Mouse (Mus musculus): ENCODE measurements around the gene Pls3.
"Not testable (repeated sequence)": the region's sequence is repeated elsewhere in the genome, so short reads cannot be mapped to it uniquely, and the experiment has no call there.

Pls3 gene

DNA sequence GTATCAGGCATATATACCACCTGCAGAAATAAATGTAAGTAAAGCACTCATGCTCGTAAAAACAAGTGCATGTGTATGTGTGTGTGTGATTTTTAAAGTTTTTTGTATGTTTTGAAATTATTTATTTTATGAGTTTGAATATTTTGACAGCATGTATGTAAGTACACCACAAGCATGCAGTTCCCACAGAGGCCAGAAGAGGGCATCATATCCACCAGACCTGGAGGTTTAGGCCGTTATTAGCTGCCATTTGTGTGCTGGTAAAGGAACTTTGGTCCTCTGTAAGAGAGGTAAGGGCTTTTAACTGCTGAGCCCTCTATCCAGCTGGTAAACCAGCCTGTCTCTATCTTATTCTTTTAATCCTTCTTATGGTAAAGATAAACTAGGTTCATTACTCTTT lies 97.5 kb downstream of the Pls3 start:
- no peak for DNase-seq (ENCODE audit: low spot score)

DNA sequence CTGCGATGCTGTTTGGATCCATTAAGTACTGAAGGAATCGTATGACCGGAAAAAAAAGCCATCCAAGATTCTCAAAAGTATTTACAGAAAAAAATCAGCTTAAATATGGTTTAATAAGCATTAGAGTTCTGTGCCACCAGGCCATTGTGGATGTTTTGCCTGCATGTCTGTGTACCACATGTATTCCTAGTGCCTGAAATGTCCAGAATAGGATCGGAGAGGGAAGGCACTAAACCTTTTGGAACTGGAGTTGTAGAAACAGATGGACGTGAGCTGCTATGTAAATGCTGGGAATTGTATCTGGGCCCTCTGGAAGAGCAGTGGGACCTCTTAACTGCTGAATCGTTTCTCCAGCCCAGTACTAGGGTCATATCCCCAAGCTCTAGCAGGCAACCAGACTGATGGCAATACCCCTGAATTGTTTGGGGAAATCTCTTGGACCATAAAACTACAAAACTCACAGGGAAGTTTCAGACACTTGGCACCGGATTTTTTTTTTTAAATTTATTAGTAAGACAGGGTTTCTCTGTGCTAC lies 110.1 kb downstream of the Pls3 start:
- DNase-seq (ENCODE audit: low spot score): no peak

DNA sequence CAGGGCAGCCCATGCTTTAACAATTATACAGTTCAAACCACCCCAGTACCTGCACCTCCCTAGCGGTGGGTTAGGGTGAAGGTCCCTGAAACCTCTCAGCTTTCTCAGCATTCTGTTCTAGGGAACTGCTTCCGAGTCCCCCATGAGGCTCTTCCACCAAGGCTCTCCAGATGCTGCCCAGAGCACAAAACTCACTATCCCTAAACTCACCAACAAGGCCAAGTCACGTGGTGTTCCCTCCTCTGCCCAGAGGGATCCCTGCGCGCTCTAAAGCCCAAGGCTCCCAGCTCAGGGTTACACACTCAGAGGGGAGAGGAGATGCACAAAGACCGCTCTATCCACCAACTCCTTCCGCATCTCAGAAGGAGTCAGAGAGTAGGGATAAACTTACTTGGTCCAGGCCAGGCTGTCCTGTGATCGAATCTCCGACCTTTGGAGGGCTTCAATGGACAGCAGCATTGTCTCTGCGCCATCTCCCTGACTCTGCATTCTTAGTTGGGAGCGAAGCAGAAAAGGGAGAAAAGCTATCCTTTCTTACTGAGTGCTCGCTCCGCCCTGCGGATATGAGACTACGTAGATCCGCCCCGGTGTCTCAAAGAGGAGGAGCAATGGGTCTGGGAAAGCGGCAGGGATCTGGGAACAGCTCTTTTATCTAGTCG lies 110.7 kb downstream of the Pls3 start:
- peak; percentile 63 for DNase-seq (ENCODE audit: low spot score)

DNA sequence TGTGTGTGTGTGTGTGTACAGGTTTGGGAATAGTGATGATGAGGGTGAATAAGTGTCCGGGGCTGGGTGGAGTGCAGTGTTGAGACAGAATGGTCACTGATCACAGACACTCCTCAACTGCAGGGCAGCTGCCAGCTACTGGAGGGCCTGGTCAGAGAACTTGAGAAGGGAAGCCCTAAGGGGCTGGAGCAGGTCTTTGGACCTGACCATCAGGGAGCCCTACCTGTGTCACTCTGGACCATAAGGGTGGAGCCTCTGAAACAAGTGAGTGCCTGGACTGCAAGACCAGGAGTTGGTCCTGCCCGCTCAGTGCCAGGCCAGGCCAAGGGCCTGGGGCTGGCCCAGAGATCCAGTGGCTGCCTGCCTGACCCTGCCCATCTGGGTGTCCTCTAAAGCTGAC lies 115.5 kb downstream of the Pls3 start:
- DNase-seq (ENCODE audit: low spot score): peak; percentile 10

DNA sequence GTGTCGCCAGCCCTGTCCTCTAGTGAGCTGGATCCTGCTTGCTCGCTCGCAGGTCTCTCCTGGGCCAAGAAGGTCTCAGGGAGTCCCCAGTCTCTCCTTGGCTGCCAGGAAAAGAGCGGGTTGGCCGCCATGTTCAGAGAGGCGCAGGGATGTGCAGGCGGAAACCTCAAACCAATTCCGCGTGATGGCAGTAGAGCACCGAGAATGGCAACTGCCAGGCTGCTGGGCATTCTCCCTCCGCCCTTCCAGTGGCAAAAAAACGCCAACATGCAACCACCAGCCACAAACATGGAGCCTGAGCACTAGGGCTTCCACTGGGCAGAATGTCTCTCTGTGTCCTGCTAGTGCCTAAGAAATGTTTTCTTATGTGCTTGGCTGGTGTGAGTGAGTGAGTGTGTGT lies 115.9 kb downstream of the Pls3 start:
- peak; percentile 79 for DNase-seq (ENCODE audit: low spot score)

DNA sequence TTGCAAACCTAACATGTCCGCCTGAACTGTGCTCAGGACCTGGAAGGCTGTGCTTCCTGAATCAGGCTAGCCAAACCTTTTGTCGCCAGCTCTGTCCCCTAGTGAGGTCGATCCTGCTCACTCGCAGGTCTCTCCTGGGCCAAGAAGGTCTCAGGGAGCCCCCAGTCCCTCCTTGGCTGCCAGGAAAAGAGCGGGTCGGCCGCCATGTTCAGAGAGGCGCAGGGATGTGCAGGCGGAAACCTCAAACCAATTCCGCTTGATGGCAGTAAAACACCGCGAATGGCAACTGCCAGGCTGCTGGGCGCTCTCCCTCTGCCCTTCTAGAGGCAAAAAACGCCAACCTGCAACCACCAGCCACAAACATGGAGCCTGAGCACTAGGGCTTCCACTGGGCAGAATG lies 117.0 kb downstream of the Pls3 start:
- not testable (repeated sequence) for DNase-seq (ENCODE audit: low spot score)

DNA sequence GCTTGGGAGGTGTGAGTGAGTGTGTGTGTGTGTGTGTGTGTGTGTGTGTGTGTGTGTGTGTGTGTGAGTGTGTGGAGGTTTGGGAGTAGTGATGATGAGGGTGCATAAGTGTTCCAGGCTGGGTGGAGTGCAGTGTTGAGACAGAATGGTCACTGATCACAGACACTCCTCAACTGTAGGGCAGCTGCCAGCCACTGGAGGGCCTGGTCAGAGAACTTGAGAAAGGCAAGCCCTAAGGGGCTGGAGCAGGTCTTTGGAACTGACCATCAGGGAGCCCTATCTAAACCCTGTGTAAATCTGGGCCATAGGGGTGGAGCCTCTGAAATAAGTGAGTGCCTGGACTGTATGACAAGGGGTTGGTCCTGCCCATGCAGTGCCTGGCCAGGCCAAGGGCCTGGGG lies 120.5 kb downstream of the Pls3 start:
- not testable (repeated sequence) for DNase-seq (ENCODE audit: low spot score)

DNA sequence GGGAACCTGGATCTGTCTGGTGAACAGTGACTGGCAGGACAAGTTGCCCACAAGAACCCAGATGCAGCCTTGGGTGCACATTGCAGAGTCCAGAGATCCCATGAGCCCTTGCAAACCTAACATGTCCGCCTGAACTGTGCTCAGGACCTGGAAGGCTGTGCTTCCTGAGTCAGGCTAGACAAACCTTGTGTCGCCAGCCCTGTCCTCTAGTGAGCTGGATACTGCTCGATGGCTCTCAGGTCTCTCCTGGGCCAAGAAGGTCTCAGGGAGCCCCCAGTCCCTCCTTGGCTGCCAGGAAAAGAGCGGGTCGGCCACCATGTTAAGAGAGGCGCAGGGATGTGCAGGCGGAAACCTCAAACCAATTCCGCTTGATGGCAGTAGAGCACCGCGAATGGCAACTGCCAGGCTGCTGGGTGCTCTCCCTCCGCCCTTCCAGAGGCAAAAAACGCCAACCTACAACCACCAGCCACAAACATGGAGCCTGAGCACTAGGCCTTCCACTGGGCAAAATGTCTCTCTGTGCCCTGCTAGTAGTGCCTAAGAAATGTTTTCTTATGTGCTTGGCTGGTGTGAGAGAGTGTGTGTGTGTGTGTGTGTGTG lies 124.8 kb downstream of the Pls3 start:
- DNase-seq (ENCODE audit: low spot score): not testable (repeated sequence)

DNA sequence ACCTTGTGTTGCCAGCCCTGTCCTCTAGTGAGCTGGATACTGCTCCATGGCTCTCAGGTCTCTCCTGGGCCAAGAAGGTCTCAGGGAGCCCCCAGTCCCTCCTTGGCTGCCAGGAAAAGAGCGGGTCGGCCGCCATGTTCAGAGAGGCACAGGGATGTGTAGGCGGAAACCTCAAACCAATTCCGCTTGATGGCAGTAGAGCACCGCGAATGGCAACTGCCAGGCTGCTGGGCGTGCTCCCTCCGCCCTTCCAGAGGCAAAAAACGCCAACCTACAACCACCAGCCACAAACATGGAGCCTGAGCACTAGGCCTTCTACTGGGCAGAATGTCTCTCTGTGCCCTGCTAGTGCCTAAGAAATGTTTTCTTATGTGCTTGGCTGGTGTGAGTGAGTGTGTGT lies 125.7 kb downstream of the Pls3 start:
- DNase-seq (ENCODE audit: low spot score): peak; percentile 54

DNA sequence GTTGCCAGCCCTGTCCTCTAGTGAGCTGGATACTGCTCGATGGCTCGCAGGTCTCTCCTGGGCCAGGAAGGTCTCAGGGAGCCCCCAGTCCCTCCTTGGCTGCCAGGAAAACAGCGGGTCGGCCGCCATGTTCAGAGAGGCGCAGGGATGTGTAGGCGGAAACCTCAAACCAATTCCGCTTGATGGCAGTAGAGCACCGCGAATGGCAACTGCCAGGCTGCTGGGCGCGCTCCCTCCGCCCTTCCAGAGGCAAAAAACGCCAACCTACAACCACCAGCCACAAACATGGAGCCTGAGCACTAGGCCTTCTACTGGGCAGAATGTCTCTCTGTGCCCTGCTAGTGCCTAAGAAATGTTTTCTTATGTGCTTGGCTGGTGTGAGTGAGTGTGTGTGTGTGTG lies 130.5 kb downstream of the Pls3 start:
- DNase-seq (ENCODE audit: low spot score): peak; percentile 51

DNA sequence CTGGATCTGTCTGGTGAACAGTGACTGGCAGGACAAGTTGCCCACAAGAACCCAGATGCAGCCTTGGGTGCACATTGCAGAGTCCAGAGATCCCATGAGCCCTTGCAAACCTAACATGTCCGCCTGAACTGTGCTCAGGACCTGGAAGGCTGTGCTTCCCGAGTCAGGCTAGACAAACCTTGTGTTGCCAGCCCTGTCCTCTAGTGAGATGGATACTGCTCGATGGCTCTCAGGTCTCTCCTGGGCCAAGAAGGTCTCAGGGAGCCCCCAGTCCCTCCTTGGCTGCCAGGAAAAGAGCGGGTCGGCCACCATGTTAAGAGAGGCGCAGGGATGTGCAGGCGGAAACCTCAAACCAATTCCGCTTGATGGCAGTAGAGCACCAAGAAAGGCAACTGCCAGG lies 135.5 kb downstream of the Pls3 start:
- not testable (repeated sequence) for DNase-seq (ENCODE audit: low spot score)
